Mouse (Mus musculus) heart, adult 2 months (tissue): ENCODE measurements around the gene Fndc5.

Experiments
- CTCF ChIP-seq: fragments of 200-600 bp; IDR thresholded peaks from 2 replicates; pipeline ENCODE4 v1.8.1; 2022; ENCODE audit warnings: antibody characterized with exemption, mild to moderate bottlenecking, moderate library complexity
- POLR2A ChIP-seq: fragments of 200-500 bp; IDR thresholded peaks from 2 replicates; pipeline ENCODE4 v1.6.1; 2011; ENCODE audit warnings: mild to moderate bottlenecking, low read depth, low read length, control low read depth; ENCODE audit not compliant: insufficient read depth

DNA sequence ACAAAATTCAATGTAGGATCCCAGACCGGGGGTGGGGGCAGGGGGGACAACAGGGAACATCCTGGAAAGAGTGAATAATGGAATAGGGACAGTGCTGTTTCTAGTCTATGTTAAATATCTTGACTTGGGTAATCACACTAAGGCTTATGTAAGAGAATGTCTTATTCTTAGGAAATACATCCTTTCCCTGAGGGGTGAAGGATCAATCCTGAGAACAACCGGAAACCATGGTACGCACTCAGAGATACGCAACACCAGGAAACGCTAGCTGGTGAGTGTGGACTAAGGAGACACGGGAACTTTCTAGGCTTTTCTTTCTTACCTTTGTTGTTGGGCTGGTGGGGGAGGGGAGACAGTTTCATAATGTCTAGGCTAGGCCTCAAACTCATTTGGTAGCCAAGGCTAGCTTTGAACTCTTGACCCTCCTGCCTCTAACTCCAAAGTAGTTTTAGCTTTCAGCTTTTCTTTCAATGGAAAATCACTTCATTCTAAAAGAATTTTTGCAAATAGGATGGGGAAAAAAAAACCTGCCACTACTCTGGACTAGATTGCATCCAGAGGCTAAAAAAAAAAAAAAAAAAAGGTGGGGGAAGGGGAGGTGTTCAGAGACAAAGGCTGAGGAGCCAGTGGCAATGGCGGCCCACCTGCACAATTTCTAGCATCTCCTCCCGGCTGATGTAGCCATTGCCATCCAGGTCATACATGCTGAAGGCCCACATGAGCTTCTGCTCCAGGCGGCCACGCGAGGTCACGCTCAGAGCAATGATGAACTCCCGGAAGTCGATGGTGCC lies 18.9 kb upstream of the Fndc5 start:
- TF ChIP-seq CTCF (no peak), POLR2A (no peak)
